Mouse (Mus musculus) kidney, adult 2 months (tissue): ENCODE measurements around the gene Hoxa7.

Experiments used
- CTCF ChIP-seq: fragments of 200-500 bp; conservative IDR thresholded peaks from 2 replicates; pipeline ENCODE4 v1.5.1; 2011; ENCODE audit warnings: low read depth, mild to moderate bottlenecking, control low read depth, low read length, moderate library complexity, mixed read lengths; ENCODE audit not compliant: insufficient read depth, insufficient read length
- POLR2A ChIP-seq: fragments of 200-500 bp; IDR thresholded peaks from one replicate; pipeline ENCODE4 v1.6.1; 2011; ENCODE audit warnings: low read depth, low read length, control low read depth

DNA sequence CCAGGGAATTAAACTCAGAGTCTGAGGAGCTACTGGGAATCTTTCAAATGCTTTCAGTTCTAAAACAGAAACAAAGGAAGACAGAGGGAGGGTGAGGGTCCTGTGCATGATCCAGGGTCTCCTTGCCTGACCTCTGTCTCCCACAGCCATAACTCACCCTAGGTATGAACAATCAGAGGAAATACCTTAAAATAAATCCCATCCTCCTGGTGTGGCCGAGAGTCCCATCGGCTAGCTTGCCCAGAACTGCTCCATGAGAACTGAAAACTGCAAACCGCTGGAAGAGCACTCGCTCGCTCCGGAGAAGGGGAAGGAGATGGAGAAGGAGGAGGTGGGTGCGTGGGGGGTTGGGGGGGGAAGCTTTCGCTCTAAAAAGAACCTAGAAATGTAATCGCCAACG, 42.0 kb downstream of the Hoxa7 start:
- TF ChIP-seq CTCF (no peak), POLR2A (no peak)
